Mouse (Mus musculus): ENCODE results near the gene Pi4k2a. TPM values are rescaled to one million over a fixed set of nuclear protein-coding genes. Genes with fewer than 3 reads are reported as not detected.

Gene Pi4k2a
- polyA plus RNA-seq, 1 experiment = 44.6 TPM

- Histone ChIP-seq H3K4me3 (ENCODE audit: insufficient read depth, low read length) (peak within 1 kb of the TSS; percentile 77), H3K4me1 (ENCODE audit: control insufficient read depth, insufficient read depth, low read length) (peaks cover 41% of the 10 kb centered on the region), H3K27ac (ENCODE audit: insufficient read depth, low read depth, low read length) (peak within 1 kb of the TSS; percentile 81)
- TF ChIP-seq CTCF (IDR thresholded peaks at IDR 0.05; ENCODE audit: low read depth, low read length) (no peak), POLR2A (IDR thresholded peaks at IDR 0.05; ENCODE audit: borderline replicate concordance, low read depth, low read length) (no peak)
These were observed 38.7 kb downstream of the Pi4k2a start, which contains the start of gene Avpi1 for GRCm38 (mm10) chr19:42128787-42129508. Gene Avpi1, minus strand, starts transcription at chr19:42129059.

- TF ChIP-seq CTCF (IDR thresholded peaks at IDR 0.05; ENCODE audit: low read depth, low read length) = no peak
- TF ChIP-seq POLR2A (IDR thresholded peaks at IDR 0.05; ENCODE audit: borderline replicate concordance, low read depth, low read length) = no peak
- H3K27ac ChIP-seq (ENCODE audit: insufficient read depth, low read depth, low read length) = peak overlapping the region; percentile 81
- peak overlapping the region; percentile 25 for H3K4me3 ChIP-seq (ENCODE audit: insufficient read depth, low read length)
- H3K4me1 ChIP-seq (ENCODE audit: control insufficient read depth, insufficient read depth, low read length) = peaks cover 45% of the 10 kb centered on the region
These were observed 39.4 kb downstream of the Pi4k2a start for GRCm38 (mm10) chr19:42129509-42130293.

- Histone ChIP-seq H3K4me1 (ENCODE audit: control insufficient read depth, insufficient read depth, low read length) (peaks cover 47% of the 10 kb centered on the region), H3K27ac (ENCODE audit: insufficient read depth, low read depth, low read length) (peak overlapping the region; percentile 81), H3K4me3 (ENCODE audit: insufficient read depth, low read length) (peak overlapping the region; percentile 25)
- no peak for TF ChIP-seq POLR2A (IDR thresholded peaks at IDR 0.05; ENCODE audit: borderline replicate concordance, low read depth, low read length)
- TF ChIP-seq CTCF (IDR thresholded peaks at IDR 0.05; ENCODE audit: low read depth, low read length) = no peak
These were observed 40.0 kb downstream of the Pi4k2a start for GRCm38 (mm10) chr19:42130294-42130606.

- peak overlapping the region; percentile 81 for H3K27ac ChIP-seq (ENCODE audit: insufficient read depth, low read depth, low read length)
- H3K4me1 ChIP-seq (ENCODE audit: control insufficient read depth, insufficient read depth, low read length) = peaks cover 47% of the 10 kb centered on the region
- peak overlapping the region; percentile 1; the same call in 1 of the 2 replicates for H3K4me3 ChIP-seq (ENCODE audit: insufficient read depth, low read length)
- TF ChIP-seq CTCF (IDR thresholded peaks at IDR 0.05; ENCODE audit: low read depth, low read length) (no peak), POLR2A (IDR thresholded peaks at IDR 0.05; ENCODE audit: borderline replicate concordance, low read depth, low read length) (no peak)
These were observed 40.8 kb downstream of the Pi4k2a start for GRCm38 (mm10) chr19:42131101-42131500.

GRCm38 (mm10) chr19:42135070-42135469 is 44.8 kb downstream of the Pi4k2a start:
- Histone ChIP-seq H3K4me1 (ENCODE audit: control insufficient read depth, insufficient read depth, low read length) (peaks cover 23% of the 10 kb centered on the region), H3K27ac (ENCODE audit: insufficient read depth, low read depth, low read length) (no peak overlapping the region), H3K4me3 (ENCODE audit: insufficient read depth, low read length) (no peak overlapping the region)
- no peak for TF ChIP-seq POLR2A (IDR thresholded peaks at IDR 0.05; ENCODE audit: borderline replicate concordance, low read depth, low read length)
- no peak for TF ChIP-seq CTCF (IDR thresholded peaks at IDR 0.05; ENCODE audit: low read depth, low read length)

- H3K4me1 ChIP-seq (ENCODE audit: control insufficient read depth, insufficient read depth, low read length) = peaks cover 14% of the 10 kb centered on the region
- no peak overlapping the region for H3K4me3 ChIP-seq (ENCODE audit: insufficient read depth, low read length)
- TF ChIP-seq POLR2A (IDR thresholded peaks at IDR 0.05; ENCODE audit: borderline replicate concordance, low read depth, low read length) (no peak), CTCF (IDR thresholded peaks at IDR 0.05; ENCODE audit: low read depth, low read length) (no peak)
- H3K27ac ChIP-seq (ENCODE audit: insufficient read depth, low read depth, low read length) = no peak overlapping the region
These were observed 45.9 kb downstream of the Pi4k2a start for GRCm38 (mm10) chr19:42136126-42136525.

- Histone ChIP-seq H3K4me3 (ENCODE audit: insufficient read depth, low read length) (no peak overlapping the region), H3K27ac (ENCODE audit: insufficient read depth, low read depth, low read length) (no peak overlapping the region), H3K4me1 (ENCODE audit: control insufficient read depth, insufficient read depth, low read length) (peaks cover 6% of the 10 kb centered on the region)
- TF ChIP-seq POLR2A (IDR thresholded peaks at IDR 0.05; ENCODE audit: borderline replicate concordance, low read depth, low read length) = no peak
- TF ChIP-seq CTCF (IDR thresholded peaks at IDR 0.05; ENCODE audit: low read depth, low read length) = no peak
These were observed 47.0 kb downstream of the Pi4k2a start for GRCm38 (mm10) chr19:42137167-42137672.

GRCm38 (mm10) chr19:42138517-42139285 is 48.4 kb downstream of the Pi4k2a start:
- H3K4me1 ChIP-seq (ENCODE audit: control insufficient read depth, insufficient read depth, low read length) = peaks cover 6% of the 10 kb centered on the region
- no peak overlapping the region for H3K4me3 ChIP-seq (ENCODE audit: insufficient read depth, low read length)
- no peak overlapping the region for H3K27ac ChIP-seq (ENCODE audit: insufficient read depth, low read depth, low read length)
- no peak for TF ChIP-seq POLR2A (IDR thresholded peaks at IDR 0.05; ENCODE audit: borderline replicate concordance, low read depth, low read length)
- no peak for TF ChIP-seq CTCF (IDR thresholded peaks at IDR 0.05; ENCODE audit: low read depth, low read length)

GRCm38 (mm10) chr19:42139724-42140517 is 49.7 kb downstream of the Pi4k2a start:
- TF ChIP-seq POLR2A (IDR thresholded peaks at IDR 0.05; ENCODE audit: borderline replicate concordance, low read depth, low read length) (no peak), CTCF (IDR thresholded peaks at IDR 0.05; ENCODE audit: low read depth, low read length) (no peak)
- H3K4me1 ChIP-seq (ENCODE audit: control insufficient read depth, insufficient read depth, low read length) = peaks cover 9% of the 10 kb centered on the region
- H3K27ac ChIP-seq (ENCODE audit: insufficient read depth, low read depth, low read length) = no peak overlapping the region
- H3K4me3 ChIP-seq (ENCODE audit: insufficient read depth, low read length) = no peak overlapping the region

Measured in bone marrow macrophage, adult 2 months (primary cell).